Mouse (Mus musculus) stomach, embryonic 16.5 days (tissue): Measurements from ENCODE around the gene Cd44. TPM values are rescaled to one million over a fixed set of nuclear protein-coding genes. Genes with fewer than 3 reads are reported as not detected.

Experiments used
- ATAC-seq: fragments of 200-750 bp; cut with Nextera tagmentation; 2 replicates; pipeline ENCODE4 v1.8.0; 2017; ENCODE audit warnings: moderate number of reproducible peaks, moderate TSS enrichment; ENCODE audit not compliant: insufficient read depth, low FRiP score
- H3K27ac ChIP-seq: fragments of 300-500 bp; sonication (generic); 2 replicates; pipeline ENCODE4 v1.5.1; 2014; ENCODE audit warnings: low read length
- H3K27me3 ChIP-seq: fragments of 300-500 bp; sonication (generic); 2 replicates; pipeline ENCODE4 v1.6.1; 2014; ENCODE audit warnings: low read length, control low read depth, mixed read lengths; ENCODE audit not compliant: control insufficient read depth, insufficient read depth
- H3K36me3 ChIP-seq: fragments of 300-500 bp; sonication (generic); 2 replicates; pipeline ENCODE4 v1.6.1; 2014; ENCODE audit warnings: low read length; ENCODE audit not compliant: control insufficient read depth, insufficient read depth
- H3K4me1 ChIP-seq: fragments of 300-500 bp; sonication (generic); 2 replicates; pipeline ENCODE4 v1.6.1; 2014; ENCODE audit warnings: low read length, control low read depth, mixed read lengths; ENCODE audit not compliant: control insufficient read depth, insufficient read depth
- H3K4me2 ChIP-seq: fragments of 300-500 bp; sonication (generic); 2 replicates; pipeline ENCODE4 v1.6.1; 2014; ENCODE audit warnings: low read depth, low read length, mixed read lengths
- H3K4me3 ChIP-seq: fragments of 300-500 bp; sonication (generic); replicated peaks from 2 replicates; pipeline ENCODE4 v1.5.1; 2014; ENCODE audit warnings: mild to moderate bottlenecking, low read length
- H3K9ac ChIP-seq: fragments of 300-500 bp; sonication (generic); 2 replicates; pipeline ENCODE4 v1.6.1; 2014; ENCODE audit warnings: low read length
- H3K9me3 ChIP-seq: fragments of 300-500 bp; sonication (generic); replicated peaks from 2 replicates; pipeline ENCODE4 v1.6.1; 2016; ENCODE audit warnings: low read length, control low read depth; ENCODE audit not compliant: control insufficient read depth
- WGBS: fragments of 180-500 bp; shearing (Covaris S2); extraction: QIAGEN DNeasy Blood & Tissue Kit; methylation state at CpG from one replicate; pipeline ENCODE4 v1.1.7; 2014; 5-methylcytosine and 5-hydroxymethylcytosine counted together
- polyA plus RNA-seq: library from polyadenylated mRNA; unstranded; fragments of >200 nt; fragmentation: Nextera tagmentation; extraction: Ambion mirVana; gene quantifications from 2 replicates; pipeline ENCODE4 v1.2.1, GENCODE M21; 2015

Gene Cd44
- polyA plus RNA-seq, 1 experiment from 2014 or later, result 26.5 TPM

GRCm38 (mm10) chr2:102922066-102922465 lies 20.6 kb upstream of the Cd44 start:
- Histone ChIP-seq H3K9ac (no peak overlapping the region), H3K4me1 (no peaks in the 10 kb centered on the region), H3K27ac (no peak overlapping the region), H3K4me3 (no peak overlapping the region), H3K36me3 (no peaks in the 10 kb centered on the region), H3K4me2 (no peak overlapping the region), H3K27me3 (no peaks in the 10 kb centered on the region), H3K9me3 (no peaks in the 10 kb centered on the region; the same call in 1 of the 2 replicates)
- WGBS, result 80% methylated on average over 3 of the region's 3 CpGs
- ATAC-seq, result no peak

GRCm38 (mm10) chr2:102918301-102918700 lies 16.8 kb upstream of the Cd44 start:
- no peak for ATAC-seq
- Histone ChIP-seq H3K36me3 (no peaks in the 10 kb centered on the region), H3K27me3 (no peaks in the 10 kb centered on the region), H3K4me2 (no peak overlapping the region), H3K9me3 (no peaks in the 10 kb centered on the region), H3K4me3 (no peak overlapping the region), H3K27ac (no peak overlapping the region), H3K9ac (no peak overlapping the region), H3K4me1 (0 out of 2 replicates have a peak, but pooled peaks cover 4% of the 10 kb centered on the region)
- 58% methylated on average over 1 of the region's 1 CpGs for WGBS

- WGBS, result 44% methylated on average over 3 of the region's 3 CpGs
- no peak for ATAC-seq
- H3K4me3 ChIP-seq, result no peak overlapping the region
- H3K9me3 ChIP-seq, result no peaks in the 10 kb centered on the region
- no peak overlapping the region for H3K4me2 ChIP-seq
- H3K27ac ChIP-seq, result no peak overlapping the region
- H3K36me3 ChIP-seq, result no peaks in the 10 kb centered on the region
- no peaks in the 10 kb centered on the region for H3K27me3 ChIP-seq
- H3K4me1 ChIP-seq, result 0 out of 2 replicates have a peak, but pooled peaks cover 4% of the 10 kb centered on the region
- no peak overlapping the region for H3K9ac ChIP-seq
Observed at GRCm38 (mm10) chr2:102916596-102916995, 15.1 kb upstream of the Cd44 start.

DNA sequence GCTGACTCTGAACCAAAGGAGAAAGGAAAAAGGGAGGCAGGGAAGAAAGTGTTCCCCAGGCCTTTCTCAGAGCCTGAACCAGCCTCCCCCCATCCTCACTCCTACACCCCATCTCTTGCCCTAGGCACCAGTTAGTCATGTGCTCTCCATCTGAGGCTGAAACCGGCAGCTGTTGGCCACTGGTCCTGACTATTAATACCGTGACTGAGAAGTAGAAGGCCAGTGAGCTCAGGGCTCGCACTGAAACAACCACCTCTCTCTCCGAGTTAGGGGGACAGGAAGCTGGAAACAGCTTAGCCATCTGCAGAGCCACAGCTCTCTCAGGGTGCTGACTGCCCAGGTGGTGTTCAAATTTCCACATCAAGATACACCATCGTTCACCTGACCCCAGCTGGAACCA lies 13.2 kb upstream of the Cd44 start:
- 81% methylated on average over 5 of the region's 5 CpGs for WGBS
- Histone ChIP-seq H3K4me1 (0 out of 2 replicates have a peak, but pooled peaks cover 4% of the 10 kb centered on the region), H3K27ac (no peak overlapping the region), H3K9ac (no peak overlapping the region), H3K4me3 (no peak overlapping the region), H3K4me2 (no peak overlapping the region), H3K36me3 (no peaks in the 10 kb centered on the region), H3K9me3 (no peaks in the 10 kb centered on the region), H3K27me3 (no peaks in the 10 kb centered on the region)
- ATAC-seq, result no peak

GRCm38 (mm10) chr2:102913833-102914545 lies 12.5 kb upstream of the Cd44 start:
- H3K36me3 ChIP-seq, result no peaks in the 10 kb centered on the region
- no peak overlapping the region for H3K4me2 ChIP-seq
- ATAC-seq, result no peak
- no peaks in the 10 kb centered on the region for H3K9me3 ChIP-seq
- WGBS, result 71% methylated on average over 11 of the region's 11 CpGs
- no peak overlapping the region; the same call in 1 of the 2 replicates for H3K9ac ChIP-seq
- no peak overlapping the region for H3K4me3 ChIP-seq
- no peaks in the 10 kb centered on the region for H3K27me3 ChIP-seq
- H3K27ac ChIP-seq, result no peak overlapping the region
- 0 out of 2 replicates have a peak, but pooled peaks cover 4% of the 10 kb centered on the region for H3K4me1 ChIP-seq

DNA sequence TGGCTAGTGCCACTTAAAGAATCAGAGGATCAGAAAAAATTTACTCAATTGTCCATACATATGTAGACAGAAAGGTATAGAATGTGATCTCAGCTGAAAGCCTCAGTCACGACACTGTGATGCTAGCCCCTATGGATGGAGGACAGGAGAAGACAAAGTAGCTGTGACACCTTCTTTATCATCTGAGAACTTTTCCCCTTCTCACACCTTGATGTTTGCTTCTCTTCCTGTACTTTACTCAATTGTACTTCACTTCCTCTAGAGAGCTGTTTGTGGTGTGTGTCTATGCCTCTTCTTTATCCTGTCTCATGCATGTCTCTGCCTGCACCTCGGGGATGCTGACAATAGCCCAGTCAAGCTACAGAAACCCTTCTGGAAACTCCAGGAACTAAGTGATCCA lies 11.5 kb upstream of the Cd44 start:
- no peaks in the 10 kb centered on the region for H3K9me3 ChIP-seq
- H3K9ac ChIP-seq, result no peak overlapping the region
- no peak for ATAC-seq
- no peaks in the 10 kb centered on the region for H3K27me3 ChIP-seq
- H3K36me3 ChIP-seq, result no peaks in the 10 kb centered on the region
- 0 out of 2 replicates have a peak, but pooled peaks cover 4% of the 10 kb centered on the region for H3K4me1 ChIP-seq
- no peak overlapping the region for H3K4me3 ChIP-seq
- H3K27ac ChIP-seq, result no peak overlapping the region
- H3K4me2 ChIP-seq, result no peak overlapping the region
- 59% methylated on average over 2 of the region's 2 CpGs for WGBS

GRCm38 (mm10) chr2:102912469-102912868 lies 11.0 kb upstream of the Cd44 start:
- Histone ChIP-seq H3K4me1 (0 out of 2 replicates have a peak, but pooled peaks cover 4% of the 10 kb centered on the region), H3K4me3 (no peak overlapping the region), H3K9ac (no peak overlapping the region), H3K27me3 (no peaks in the 10 kb centered on the region), H3K36me3 (no peaks in the 10 kb centered on the region), H3K4me2 (no peak overlapping the region), H3K9me3 (no peaks in the 10 kb centered on the region), H3K27ac (no peak overlapping the region)
- no peak for ATAC-seq
- WGBS, result 64% methylated on average over 3 of the region's 3 CpGs

DNA sequence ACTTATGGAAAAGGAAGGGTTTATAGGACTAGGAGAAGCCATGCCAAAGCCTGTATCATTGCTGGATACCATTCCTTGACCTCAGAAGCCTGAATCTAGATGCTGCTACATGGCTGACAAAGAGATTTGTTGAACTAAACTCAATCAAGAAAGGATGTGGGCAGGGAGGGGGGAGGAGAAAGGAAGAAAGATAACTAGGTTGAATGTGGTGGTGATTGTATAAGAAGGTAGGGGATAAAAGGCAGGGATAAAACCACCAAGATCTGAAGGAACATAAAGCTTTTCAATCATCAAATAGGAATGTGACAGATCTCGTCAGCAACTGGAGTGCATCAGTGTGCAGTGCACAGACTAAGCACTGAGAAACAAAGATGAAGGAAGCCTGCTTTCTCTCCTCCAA lies 7.9 kb upstream of the Cd44 start:
- no peak overlapping the region for H3K4me2 ChIP-seq
- no peak overlapping the region for H3K27ac ChIP-seq
- no peak overlapping the region for H3K9ac ChIP-seq
- no peaks in the 10 kb centered on the region for H3K36me3 ChIP-seq
- H3K4me3 ChIP-seq, result no peak overlapping the region
- ATAC-seq, result no peak
- H3K27me3 ChIP-seq, result no peaks in the 10 kb centered on the region
- no peaks in the 10 kb centered on the region for H3K4me1 ChIP-seq
- 82% methylated on average over 1 of the region's 1 CpGs for WGBS
- H3K9me3 ChIP-seq, result no peaks in the 10 kb centered on the region

DNA sequence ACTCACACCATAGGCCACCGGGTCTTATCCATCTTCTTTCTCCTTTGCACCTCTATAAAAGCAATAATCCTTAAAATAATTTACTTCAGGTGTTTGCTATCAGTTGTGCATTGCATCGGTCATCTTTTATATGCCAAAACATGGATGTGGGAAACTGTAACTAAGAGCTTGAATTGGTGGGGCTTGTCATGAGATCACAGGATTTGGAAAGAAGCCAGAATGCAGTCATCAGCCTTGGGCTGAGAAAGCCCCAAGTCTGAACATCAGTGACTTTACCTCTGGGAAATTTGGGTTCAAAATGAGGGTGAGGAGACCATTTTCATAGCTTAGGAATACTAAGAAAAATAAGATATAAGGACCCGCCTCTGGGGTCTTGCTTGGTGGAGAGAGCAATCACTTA lies 4.1 kb upstream of the Cd44 start:
- no peak for ATAC-seq
- H3K27ac ChIP-seq, result no peak overlapping the region
- H3K9me3 ChIP-seq, result no peaks in the 10 kb centered on the region
- H3K4me3 ChIP-seq, result no peak overlapping the region
- H3K27me3 ChIP-seq, result no peaks in the 10 kb centered on the region
- H3K36me3 ChIP-seq, result no peaks in the 10 kb centered on the region
- no peak overlapping the region for H3K4me2 ChIP-seq
- 67% methylated on average over 3 of the region's 3 CpGs for WGBS
- H3K4me1 ChIP-seq, result 0 out of 2 replicates have a peak, but pooled peaks cover 3% of the 10 kb centered on the region
- no peak overlapping the region for H3K9ac ChIP-seq
